Mouse (Mus musculus): ENCODE data around the gene Gm20489.

Gm20489 gene

GRCm38 (mm10) chrX:101260441-101261325 lies 8.1 kb downstream of the Gm20489 start:
- DNase-seq (ENCODE audit: low spot score in 2 of 2), result no peak

GRCm38 (mm10) chrX:101256603-101257002 lies 12.2 kb downstream of the Gm20489 start:
- peak in 1 of 2 experiments; percentile 63 for DNase-seq (ENCODE audit: low spot score in 2 of 2)

DNA sequence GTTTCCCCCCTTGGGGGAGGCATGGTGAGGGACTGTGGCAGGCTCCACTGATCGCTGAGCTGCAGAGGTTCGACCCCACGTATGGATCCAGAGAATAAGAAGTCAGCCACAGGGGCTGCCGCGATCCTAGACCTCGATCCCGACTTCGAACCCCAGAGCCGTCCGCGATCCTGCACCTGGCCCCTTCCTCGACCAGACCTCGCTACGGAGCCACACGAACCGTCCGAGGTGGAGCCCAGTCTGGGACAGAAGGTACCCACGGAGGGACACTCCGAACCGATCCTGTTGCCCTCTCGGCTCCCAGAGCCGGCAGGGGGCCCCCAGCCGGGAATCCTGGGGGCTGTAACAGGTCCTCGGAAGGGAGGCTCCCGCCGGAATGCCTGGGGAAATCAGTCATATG lies 14.1 kb downstream of the Gm20489 start:
- DNase-seq (ENCODE audit: low spot score in 2 of 2), result peak in 1 of 2 experiments; percentile 32

DNA sequence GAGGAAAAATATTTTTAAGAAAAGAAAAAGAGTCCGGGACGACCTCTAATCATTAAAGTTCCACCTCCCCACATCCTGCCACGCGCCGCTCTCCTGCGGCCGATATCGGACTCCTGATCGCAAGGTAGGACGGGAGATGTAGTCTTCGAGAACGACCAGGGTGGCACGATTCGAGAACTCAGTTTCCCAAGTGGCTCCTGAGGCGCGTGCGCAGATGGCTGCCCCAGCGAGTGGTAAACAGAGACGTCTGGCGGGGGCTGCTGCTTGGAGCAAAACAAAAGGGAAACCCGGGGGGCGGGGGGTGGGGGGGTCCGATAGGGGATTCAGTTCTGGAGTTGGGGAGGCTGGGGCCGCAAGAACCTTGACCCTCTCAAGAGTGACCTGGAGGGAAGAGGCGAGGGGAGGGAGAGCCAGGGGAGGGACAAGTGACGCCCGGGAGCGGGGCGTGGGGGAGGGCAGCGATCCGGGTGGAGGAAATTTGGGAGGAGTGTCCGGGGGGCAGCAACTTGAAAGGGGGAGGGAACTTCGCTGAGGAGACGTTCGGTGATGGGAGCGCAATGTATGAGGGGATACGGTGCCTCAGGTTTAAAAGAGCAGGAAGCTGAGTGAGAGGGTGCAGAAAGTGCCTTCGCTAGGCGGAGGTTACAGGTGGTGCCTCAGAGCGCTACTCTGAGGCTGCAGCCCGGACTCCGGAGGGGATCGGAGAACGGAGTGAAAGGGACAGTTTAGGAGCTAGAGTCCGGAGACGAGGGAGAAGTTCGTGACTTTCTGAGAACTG lies 14.7 kb downstream of the Gm20489 start, which contains the start of gene Foxo4:
Foxo4 (plus strand) TSS at position 577 of the 778 bp plus-strand sequence.
- peak; percentile 67 to 90 for DNase-seq (ENCODE audit: low spot score in 2 of 2)

DNA sequence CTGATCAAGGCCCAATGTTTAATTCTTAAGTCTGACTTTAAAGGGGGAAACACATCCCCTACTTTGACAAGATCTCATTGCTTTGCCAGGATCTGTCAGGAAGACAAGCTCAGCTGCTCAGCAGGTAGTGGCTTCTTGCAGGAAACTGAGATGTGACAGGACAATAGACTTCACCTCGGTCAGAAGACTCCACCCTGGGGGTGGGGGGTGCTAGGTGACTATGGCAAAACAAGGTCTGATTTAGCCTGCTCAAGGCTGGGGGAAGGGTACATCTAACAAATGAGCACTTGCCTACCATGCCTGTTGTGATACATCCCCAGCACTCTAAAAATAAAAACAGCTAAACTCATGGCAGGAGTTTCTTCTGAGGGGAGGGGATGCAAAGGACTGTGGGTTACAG lies 23.8 kb downstream of the Gm20489 start:
- no peak for DNase-seq (ENCODE audit: low spot score in 2 of 2)

DNA sequence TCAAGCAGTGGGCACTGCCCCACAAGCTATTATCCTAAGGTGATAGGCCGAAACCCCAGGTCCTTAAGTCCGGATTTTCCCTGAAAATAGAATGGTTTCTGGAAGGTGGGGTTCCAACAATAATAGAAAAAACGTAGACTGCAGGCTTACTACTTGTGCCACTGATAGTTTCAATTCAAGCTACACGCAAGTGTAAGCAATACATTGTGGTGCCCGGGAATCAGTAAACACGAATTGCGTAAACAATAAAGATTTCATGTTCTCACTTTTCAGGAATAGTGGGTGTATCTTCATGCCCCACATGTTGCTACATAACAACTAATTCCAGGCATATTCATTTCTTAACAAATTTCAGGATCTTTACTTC lies 46.0 kb downstream of the Gm20489 start:
- DNase-seq (ENCODE audit: low spot score in 2 of 2), result no peak

DNA sequence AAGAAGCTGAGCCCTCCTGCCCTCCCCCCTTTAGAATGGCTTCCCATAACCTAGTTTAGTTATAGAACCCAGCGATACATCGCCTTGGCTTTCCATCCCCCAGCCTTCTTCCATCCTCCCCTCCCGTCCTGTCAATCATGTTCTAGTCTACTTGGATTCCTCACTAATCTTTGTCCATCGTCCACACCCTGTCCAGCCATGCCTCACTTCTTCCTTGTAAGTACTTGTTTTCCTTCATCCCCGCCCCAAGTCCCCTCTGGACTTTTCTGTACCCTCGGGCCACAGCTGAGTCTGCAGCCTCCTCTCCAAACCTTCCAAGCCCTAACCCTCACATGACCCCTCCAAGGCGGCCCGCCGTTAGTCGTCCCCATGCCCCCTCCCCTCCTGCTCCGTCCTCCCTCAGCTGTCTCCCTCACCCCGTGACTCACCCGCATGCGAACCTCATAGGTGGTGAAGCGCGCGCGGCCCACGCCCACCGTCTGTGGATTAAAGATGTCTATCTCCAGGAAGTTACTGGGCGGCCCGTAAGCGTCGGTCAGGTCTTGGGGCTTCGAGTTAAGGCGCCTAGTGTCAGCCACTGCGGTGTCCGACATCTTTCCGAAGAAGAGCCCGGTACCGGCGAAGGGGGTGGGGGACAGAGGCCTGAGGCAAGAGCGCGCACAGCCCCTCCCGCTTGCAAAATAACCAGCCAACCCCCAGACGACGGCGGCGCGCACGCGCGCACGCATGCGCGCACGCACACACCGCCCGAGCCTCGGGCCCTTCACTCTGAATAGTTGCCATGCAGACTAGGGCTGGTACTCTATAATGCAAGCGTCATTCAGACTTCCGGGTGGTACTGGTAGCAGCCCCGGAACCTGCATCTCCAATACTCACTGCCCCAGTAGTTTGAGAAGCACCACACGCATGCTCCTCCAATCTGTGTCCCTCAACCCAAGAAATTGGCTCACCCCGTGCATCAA lies 46.7 kb downstream of the Gm20489 start, which contains the start of gene Snx12:
Snx12 (minus strand) TSS at position 730 of the 962 bp plus-strand sequence.
- DNase-seq (ENCODE audit: low spot score in 2 of 2), result peak; percentile 60 to 76
